Mouse (Mus musculus) heart, postnatal 14 days (tissue): ENCODE measurements at regions not wholly inside any gene's neighbourhood (a gene's known extent, or its start where the extent isn't known, plus 50 kb on each side); places are given as distances from the start of the nearest gene placed in this dataset.
"Not testable (repeated sequence)": the region's sequence is repeated elsewhere in the genome, so short reads cannot be mapped to it uniquely, and the experiment has no call there.

Experiments
- DNase-seq, 2 experiments: peaks; one replicate each; pipeline ENCODE4 v3.0.0; 2021 to 2022
- intact Hi-C: fragments of 180-260 bp; cut with DNase I; formaldehyde crosslinking; loops from one replicate; pipeline ENCODE4 v1.15.1; 2025

DNA sequence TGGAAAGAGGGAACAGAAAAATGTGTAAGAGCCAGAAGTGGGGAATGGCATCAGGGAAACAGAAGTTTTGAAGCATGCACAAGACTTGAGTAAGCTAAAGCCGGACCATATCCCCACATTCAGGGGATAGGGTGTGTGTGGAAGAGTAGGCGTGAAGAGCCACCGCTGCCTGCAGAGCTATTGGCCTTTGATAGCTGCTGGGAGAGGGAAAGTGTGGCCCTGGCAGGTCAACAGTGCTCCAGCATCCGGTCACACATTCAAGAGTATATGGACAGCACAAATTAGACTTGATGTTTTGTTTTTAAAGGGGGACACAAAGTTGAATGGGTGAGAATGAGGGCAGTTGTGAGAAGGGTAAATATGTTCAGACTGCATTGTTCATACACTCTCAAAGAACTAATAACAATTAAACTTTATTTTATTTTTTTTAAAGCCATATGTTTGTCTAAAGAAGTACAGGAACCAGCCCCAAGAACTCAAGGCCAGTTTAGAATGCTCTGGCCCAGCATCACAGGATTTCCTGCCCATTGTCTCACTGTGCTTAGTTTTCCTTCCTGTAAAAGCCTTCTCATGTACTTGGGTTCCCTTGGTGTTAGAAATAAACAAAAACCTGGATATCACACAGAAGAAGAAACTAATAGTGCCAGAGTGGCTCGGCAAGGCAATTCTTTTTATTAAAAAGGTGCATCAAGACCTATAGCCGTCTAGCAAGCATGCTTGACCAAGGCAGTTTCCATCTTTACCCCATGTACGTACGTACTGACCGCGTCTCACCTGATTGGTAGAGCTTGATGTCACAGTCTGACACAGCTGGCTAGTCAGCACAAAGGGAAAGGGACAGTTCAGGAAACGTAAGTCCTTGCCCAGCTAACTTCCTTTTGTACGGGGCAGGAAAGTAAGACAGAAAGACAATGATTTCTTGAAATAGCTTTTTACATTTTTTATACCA lies 144.6 kb upstream of the Rbbp6 start:
- intact Hi-C loops = loop anchor here (5.0 kb wide), 1 partner anchor 101 kb away; no protein-coding TSS in a partner anchor

GRCm38 (mm10) chr7:122823429-122823828 lies 142.1 kb upstream of the Rbbp6 start:
- intact Hi-C loops = loop anchor here (5.0 kb wide), 1 partner anchor 99 kb away; no protein-coding TSS in a partner anchor
- no peak for DNase-seq

More for the DNA sequence above, 144.6 kb upstream of the Rbbp6 start:
- peak; percentile 24 to 27 for DNase-seq

GRCm38 (mm10) chr7:122839091-122839490 lies 126.4 kb upstream of the Rbbp6 start:
- DNase-seq = no peak
- intact Hi-C loops = no loop called here

DNA sequence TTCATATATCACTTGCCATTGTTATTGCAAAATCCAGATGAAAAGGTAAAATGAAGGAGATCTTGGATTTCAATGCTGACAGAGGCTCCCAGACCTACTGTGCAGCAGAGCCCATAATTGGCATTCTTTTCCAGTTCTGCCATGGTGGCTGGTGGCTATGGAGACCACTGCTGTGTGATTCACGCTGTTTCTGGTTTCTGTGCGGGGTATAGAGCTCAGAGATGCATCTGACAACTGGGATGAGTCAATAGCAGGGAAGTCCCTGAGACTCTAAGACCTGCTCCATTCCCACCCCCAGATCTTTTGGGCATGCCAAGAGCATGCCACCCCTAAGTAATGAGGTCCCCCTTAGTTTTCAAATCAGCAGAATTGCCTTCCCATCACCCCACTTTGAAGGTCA lies 120.7 kb upstream of the Rbbp6 start:
- DNase-seq = no peak
- intact Hi-C loops = no loop called here

DNA sequence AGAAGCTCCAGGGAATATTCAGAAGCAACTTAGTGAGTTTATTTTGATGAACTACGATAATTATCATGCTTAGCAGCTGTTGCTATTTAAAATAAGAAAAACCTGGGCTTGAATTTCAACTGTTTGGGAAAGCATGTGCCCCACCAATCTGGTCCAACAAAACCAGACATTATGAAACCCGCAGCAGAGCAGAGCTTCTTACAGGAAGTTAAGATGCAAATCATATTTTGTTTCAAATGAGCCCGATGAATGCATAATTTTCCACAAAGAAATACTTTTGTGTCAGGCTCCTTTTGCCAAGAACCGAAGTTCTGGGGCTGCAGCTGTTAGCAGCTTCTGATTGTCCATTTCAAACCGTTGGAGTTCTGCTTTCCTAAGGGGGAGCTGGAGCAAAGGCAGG lies 118.1 kb upstream of the Rbbp6 start:
- intact Hi-C loops = no loop called here
- DNase-seq = no peak

DNA sequence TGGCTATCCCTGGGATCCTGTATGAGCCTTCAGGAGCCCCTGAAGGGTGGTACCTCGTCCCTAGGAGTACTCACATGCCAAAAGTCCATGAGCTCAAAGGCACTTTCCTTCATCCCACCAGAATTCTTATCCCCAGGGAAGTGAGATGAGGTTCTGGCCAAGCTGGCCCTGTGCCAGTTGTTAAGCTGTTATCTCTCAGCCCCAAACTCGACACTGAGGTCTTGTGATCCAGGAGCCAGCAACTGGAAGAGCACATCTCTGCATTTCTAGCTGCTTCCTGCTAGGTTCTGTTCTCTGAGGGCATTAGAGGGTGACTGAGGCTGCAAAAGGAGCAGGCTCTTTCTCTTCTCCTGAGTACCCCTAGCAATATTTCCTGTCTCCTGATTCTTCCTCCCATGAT lies 92.1 kb upstream of the Rbbp6 start:
- intact Hi-C loops = no loop called here
- DNase-seq = no peak

GRCm38 (mm10) chr7:122876286-122876685 lies 89.2 kb upstream of the Rbbp6 start:
- DNase-seq = no peak
- intact Hi-C loops = no loop called here

- DNase-seq, intact Hi-C loops: not testable (repeated sequence)
Measured at GRCm38 (mm10) chr7:122881890-122882500, 83.5 kb upstream of the Rbbp6 start.

DNA sequence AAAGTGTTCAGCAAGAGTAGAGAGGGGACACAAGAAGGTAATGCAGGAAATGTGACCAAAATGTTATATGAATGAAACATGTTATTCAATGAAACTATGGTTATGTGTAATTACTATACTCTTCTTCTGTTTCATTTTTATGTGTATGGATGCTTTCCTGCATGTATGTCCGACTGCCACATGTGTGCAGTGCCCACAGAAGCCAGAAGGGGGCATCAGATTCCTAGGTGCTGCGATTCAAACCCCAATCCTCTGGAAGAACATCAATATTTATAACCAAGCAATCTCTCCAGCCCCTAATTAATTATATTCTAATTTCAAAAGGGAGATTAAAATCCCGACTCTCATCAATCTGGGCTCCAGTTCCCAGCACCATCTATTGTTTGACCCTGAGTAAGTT lies 78.7 kb upstream of the Rbbp6 start:
- intact Hi-C loops = no loop called here
- no peak for DNase-seq

GRCm38 (mm10) chr7:122897148-122897547 lies 68.3 kb upstream of the Rbbp6 start:
- intact Hi-C loops = no loop called here
- DNase-seq = no peak

- intact Hi-C loops = loop anchor here (5.0 kb wide), 2 partner anchors 79 to 234 kb away; partner anchors contain the start of gene Cacng3
- DNase-seq = no peak
Measured at GRCm38 (mm10) chr7:122906056-122906455, 59.4 kb upstream of the Rbbp6 start.

- intact Hi-C loops = loop anchor here (5.0 kb wide), 2 partner anchors 82 to 237 kb away; partner anchors contain the start of gene Cacng3
- DNase-seq = no peak
Measured at GRCm38 (mm10) chr7:122909296-122909695, 56.2 kb upstream of the Rbbp6 start.
